8 mouse cellular contexts compared by ENCODE assay signal in genomic region chr3:131975940-131976628, GRCm38 (mm10).
A peak's percentile ranks its signal among the peaks of the same experiment; 100 is the strongest.
DNase-seq lines count a peak whose midpoint lies in the region; ATAC-seq and TF ChIP-seq lines count a peak whose summit lies in the region.

No protein-coding gene starts in this region.

- no peaks in the 10 kb centered on the region for H3K9me3 ChIP-seq in heart, embryonic 11.5 days (replicated peaks; ENCODE audit: control insufficient read depth, low read length)
- no peaks in the 10 kb centered on the region for H3K9me3 ChIP-seq in hindbrain, postnatal 0 days (ENCODE audit: low read length)
- no peaks in the 10 kb centered on the region; the same call in 1 of the 2 replicates for H3K9me3 ChIP-seq in midbrain, embryonic 11.5 days (ENCODE audit: control insufficient read depth, low read length)
- no peaks in the 10 kb centered on the region for H3K9me3 ChIP-seq in stomach, embryonic 16.5 days (replicated peaks; ENCODE audit: control insufficient read depth, low read length)

- H3K36me3 ChIP-seq in heart, embryonic 11.5 days (ENCODE audit: control insufficient read depth, insufficient read depth, low read length), result no peaks in the 10 kb centered on the region
- no peaks in the 10 kb centered on the region for H3K36me3 ChIP-seq in hindbrain, postnatal 0 days (ENCODE audit: insufficient read depth, low read length)
- no peaks in the 10 kb centered on the region for H3K36me3 ChIP-seq in midbrain, embryonic 11.5 days (ENCODE audit: control insufficient read depth, insufficient read depth, low read length)
- no peaks in the 10 kb centered on the region for H3K36me3 ChIP-seq in stomach, embryonic 16.5 days (ENCODE audit: control insufficient read depth, insufficient read depth, low read length)

- peak; percentile 87 for TF ChIP-seq CTCF in hindbrain, postnatal 0 days (IDR thresholded peaks at IDR 0.05; ENCODE audit: low read depth)
- TF ChIP-seq CTCF in left cerebral cortex, adult 2 months (IDR thresholded peaks at IDR 0.05), result peak; percentile 96

- H3K4me3 ChIP-seq in heart, embryonic 11.5 days (ENCODE audit: low read depth, low read length), result no peak overlapping the region
- no peak overlapping the region for H3K4me3 ChIP-seq in hindbrain, postnatal 0 days (ENCODE audit: low read length)
- H3K4me3 ChIP-seq in left cerebral cortex, adult 2 months, result no peak overlapping the region
- no peak overlapping the region for H3K4me3 ChIP-seq in midbrain, embryonic 11.5 days (ENCODE audit: low read depth, low read length)
- H3K4me3 ChIP-seq in stomach, embryonic 16.5 days (replicated peaks; ENCODE audit: low read length), result no peak overlapping the region

- no peak for ATAC-seq in heart, embryonic 11.5 days (replicated peaks; ENCODE audit: insufficient number of reproducible peaks, low FRiP score, low TSS enrichment)
- peak; percentile 88 for ATAC-seq in hindbrain, postnatal 0 days
- peak; percentile 93 for ATAC-seq in midbrain, embryonic 11.5 days (ENCODE audit: low FRiP score)
- ATAC-seq in stomach, embryonic 16.5 days (ENCODE audit: insufficient read depth, low FRiP score), result peak; percentile 77; the same call in 1 of the 2 replicates

- no peak overlapping the region for H3K4me2 ChIP-seq in heart, embryonic 11.5 days
- no peak overlapping the region for H3K4me2 ChIP-seq in hindbrain, postnatal 0 days (ENCODE audit: low read depth, low read length)
- no peak overlapping the region for H3K4me2 ChIP-seq in midbrain, embryonic 11.5 days
- no peak overlapping the region for H3K4me2 ChIP-seq in stomach, embryonic 16.5 days (ENCODE audit: low read depth, low read length)

- 35% methylated on average over 7 of the region's 7 CpGs for WGBS in heart, embryonic 11.5 days (ENCODE audit: insufficient replicate concordance)
- 38% methylated on average over 7 of the region's 7 CpGs for WGBS in hindbrain, postnatal 0 days
- WGBS in midbrain, embryonic 11.5 days, result 38% methylated on average over 7 of the region's 7 CpGs
- 36% methylated on average over 7 of the region's 7 CpGs for WGBS in stomach, embryonic 16.5 days

- intact Hi-C loops in left cerebral cortex, adult 2 months (cut with DNase I), result loop anchor here (2.0 to 10.0 kb wide), 7 partner anchors 109 to 727 kb away; partner anchors contain the start of genes Dkk2 and Gimd1

- H3K4me1 ChIP-seq in heart, embryonic 11.5 days (ENCODE audit: control insufficient read depth, insufficient read depth, low read length), result no peaks in the 10 kb centered on the region
- H3K4me1 ChIP-seq in hindbrain, postnatal 0 days (ENCODE audit: insufficient read depth, low read length), result no peaks in the 10 kb centered on the region
- H3K4me1 ChIP-seq in midbrain, embryonic 11.5 days (ENCODE audit: control insufficient read depth, insufficient read depth, low read length), result no peaks in the 10 kb centered on the region
- H3K4me1 ChIP-seq in stomach, embryonic 16.5 days (ENCODE audit: control insufficient read depth, insufficient read depth, low read length), result no peaks in the 10 kb centered on the region

- peak; percentile 32 to 58 for DNase-seq in heart, adult 18-20 months
- peak; percentile 3 for DNase-seq in cerebellum, adult 11-12 months
- peak; percentile 72 for DNase-seq in forelimb bud, embryonic 11.5 days (ENCODE audit: low read depth, low spot score)
- peak; percentile 82 for DNase-seq in hindbrain, postnatal 0 days (ENCODE audit: low spot score)
- DNase-seq in left cerebral cortex, adult 2 months (ENCODE audit: extremely low spot score in 1 of 2, low spot score in 2 of 2), result peak; percentile 30 to 32
- peak; percentile 91 for DNase-seq in midbrain, embryonic 11.5 days (ENCODE audit: low spot score, missing footprints)

- H3K27me3 ChIP-seq in heart, embryonic 11.5 days (ENCODE audit: control insufficient read depth, insufficient read depth, low read length), result no peaks in the 10 kb centered on the region
- H3K27me3 ChIP-seq in hindbrain, postnatal 0 days (ENCODE audit: insufficient read depth, low read length), result no peaks in the 10 kb centered on the region
- H3K27me3 ChIP-seq in midbrain, embryonic 11.5 days (ENCODE audit: control insufficient read depth, insufficient read depth, low read length), result no peaks in the 10 kb centered on the region
- H3K27me3 ChIP-seq in stomach, embryonic 16.5 days (ENCODE audit: control insufficient read depth, insufficient read depth, low read length), result no peaks in the 10 kb centered on the region

- H3K9ac ChIP-seq in heart, embryonic 11.5 days (ENCODE audit: low read depth, low read length), result no peak overlapping the region
- no peak overlapping the region for H3K9ac ChIP-seq in hindbrain, postnatal 0 days (replicated peaks; ENCODE audit: low read length)
- no peak overlapping the region for H3K9ac ChIP-seq in midbrain, embryonic 11.5 days (ENCODE audit: low read length)
- H3K9ac ChIP-seq in stomach, embryonic 16.5 days (ENCODE audit: low read length), result no peak overlapping the region

- H3K27ac ChIP-seq in heart, embryonic 11.5 days (ENCODE audit: low read depth, low read length), result no peak overlapping the region
- no peak overlapping the region for H3K27ac ChIP-seq in hindbrain, postnatal 0 days
- no peak overlapping the region for H3K27ac ChIP-seq in left cerebral cortex, adult 2 months
- H3K27ac ChIP-seq in midbrain, embryonic 11.5 days (ENCODE audit: low read depth, low read length), result no peak overlapping the region
- H3K27ac ChIP-seq in stomach, embryonic 16.5 days (ENCODE audit: low read length), result no peak overlapping the region

Comparison
In these comparisons a context has a peak if more than half of its experiments do, and no peak if none do; other contexts are left out.
1. DNase-seq: peak in every context shown above with its lines; median percentile 91 in midbrain, embryonic 11.5 days; 82 in hindbrain, postnatal 0 days; 72 in forelimb bud, embryonic 11.5 days; 45 in heart, adult 18-20 months; 31 in left cerebral cortex, adult 2 months; 3 in cerebellum, adult 11-12 months.